Mouse (Mus musculus) layer of hippocampus, adult 9-10 months (tissue): ENCODE measurements around the gene Igfbp2.

Source experiments
- DNase-seq: peaks from one replicate; pipeline ENCODE4 v3.0.0; 2022; ENCODE audit warnings: low spot score

Gene Igfbp2

GRCm38 (mm10) chr1:72823751-72824706 lies at the start of gene Igfbp2:
Igfbp2 (plus strand) TSS chr1:72824503.
- no peak for DNase-seq

- no peak for DNase-seq
Measured at GRCm38 (mm10) chr1:72778789-72779188, 45.5 kb upstream of the Igfbp2 start.

- no peak for DNase-seq
Measured at GRCm38 (mm10) chr1:72780720-72781119, 43.6 kb upstream of the Igfbp2 start.

GRCm38 (mm10) chr1:72783341-72783740 lies 41.0 kb upstream of the Igfbp2 start:
- DNase-seq: no peak

GRCm38 (mm10) chr1:72784018-72784417 lies 40.3 kb upstream of the Igfbp2 start:
- DNase-seq: no peak

GRCm38 (mm10) chr1:72790670-72791069 lies 33.6 kb upstream of the Igfbp2 start:
- DNase-seq: no peak

- DNase-seq: no peak
Measured at GRCm38 (mm10) chr1:72791743-72792142, 32.6 kb upstream of the Igfbp2 start.

- no peak for DNase-seq
Measured at GRCm38 (mm10) chr1:72792262-72792661, 32.0 kb upstream of the Igfbp2 start.

- no peak for DNase-seq
Measured at GRCm38 (mm10) chr1:72793230-72793629, 31.1 kb upstream of the Igfbp2 start.

- DNase-seq: no peak
Measured at GRCm38 (mm10) chr1:72796128-72796527, 28.2 kb upstream of the Igfbp2 start.

- no peak for DNase-seq
Measured at GRCm38 (mm10) chr1:72797102-72797665, 27.1 kb upstream of the Igfbp2 start.

GRCm38 (mm10) chr1:72798441-72798840 lies 25.9 kb upstream of the Igfbp2 start:
- DNase-seq: no peak

- no peak for DNase-seq
Measured at GRCm38 (mm10) chr1:72804031-72804430, 20.3 kb upstream of the Igfbp2 start.

- DNase-seq: no peak
Measured at GRCm38 (mm10) chr1:72805037-72805436, 19.3 kb upstream of the Igfbp2 start.

GRCm38 (mm10) chr1:72805476-72806043 lies 18.7 kb upstream of the Igfbp2 start:
- DNase-seq: no peak

- DNase-seq: no peak
Measured at GRCm38 (mm10) chr1:72806044-72806584, 18.2 kb upstream of the Igfbp2 start.

- DNase-seq: no peak
Measured at GRCm38 (mm10) chr1:72809304-72809703, 15.0 kb upstream of the Igfbp2 start.

GRCm38 (mm10) chr1:72809951-72810675 lies 14.2 kb upstream of the Igfbp2 start:
- DNase-seq: no peak

GRCm38 (mm10) chr1:72811061-72811460 lies 13.2 kb upstream of the Igfbp2 start:
- no peak for DNase-seq

GRCm38 (mm10) chr1:72813089-72813638 lies 11.1 kb upstream of the Igfbp2 start:
- DNase-seq: no peak

- no peak for DNase-seq
Measured at GRCm38 (mm10) chr1:72813639-72814403, 10.5 kb upstream of the Igfbp2 start.
